Mouse (Mus musculus): Measurements from ENCODE around the gene Abhd12.

Gene Abhd12

GRCm38 (mm10) chr2:150847436-150847995 is 57.0 kb downstream of the Abhd12 start:
- no peak for DNase-seq

DNA sequence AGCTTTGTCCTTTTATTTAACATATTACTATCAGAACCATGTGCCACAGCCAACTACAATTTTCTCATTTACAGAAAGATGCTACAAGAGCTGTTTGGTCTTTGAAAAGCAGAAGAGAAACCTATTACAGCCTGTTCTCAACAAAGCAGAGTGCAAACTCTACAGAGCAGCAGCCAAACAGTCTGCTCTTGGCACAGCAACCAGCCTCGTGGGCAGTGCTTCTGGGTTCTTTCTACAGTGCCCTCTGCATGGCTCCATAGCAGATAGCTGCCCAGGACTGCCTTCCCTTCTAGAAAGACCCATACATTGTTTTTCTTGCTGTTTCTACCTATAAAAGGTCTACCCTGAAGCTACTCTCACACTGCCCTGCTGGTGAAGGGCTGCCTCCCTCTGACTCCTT is 59.7 kb downstream of the Abhd12 start:
- no peak for DNase-seq

DNA sequence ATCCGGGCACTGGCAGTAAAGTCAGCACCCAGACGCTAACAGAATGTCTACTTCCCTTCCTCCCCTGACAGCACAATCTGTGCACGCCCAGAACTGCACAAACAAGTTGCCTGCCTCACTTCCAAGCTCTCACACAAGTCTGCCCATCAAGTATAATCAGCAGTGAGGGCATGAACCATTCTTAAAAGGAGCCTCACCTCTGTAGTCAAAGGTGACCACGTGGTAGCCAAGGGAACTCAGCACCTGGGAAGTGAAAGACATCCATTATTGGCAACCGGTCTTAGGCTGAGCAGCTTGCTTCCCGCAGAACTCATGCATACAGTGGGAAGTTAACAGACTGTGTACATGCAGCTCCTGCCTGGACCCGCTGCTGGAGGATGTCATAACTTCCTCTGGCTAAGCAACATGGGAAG is 62.5 kb downstream of the Abhd12 start:
- DNase-seq, result no peak

GRCm38 (mm10) chr2:150841109-150841508 is 63.4 kb downstream of the Abhd12 start:
- no peak for DNase-seq

GRCm38 (mm10) chr2:150839686-150840471 is 64.7 kb downstream of the Abhd12 start:
- DNase-seq, result no peak

GRCm38 (mm10) chr2:150837781-150838180 is 66.8 kb downstream of the Abhd12 start:
- DNase-seq, result no peak

- DNase-seq, result no peak
Observed at GRCm38 (mm10) chr2:150836906-150837305, 67.6 kb downstream of the Abhd12 start.

GRCm38 (mm10) chr2:150835975-150836374 is 68.6 kb downstream of the Abhd12 start:
- DNase-seq, result no peak

DNA sequence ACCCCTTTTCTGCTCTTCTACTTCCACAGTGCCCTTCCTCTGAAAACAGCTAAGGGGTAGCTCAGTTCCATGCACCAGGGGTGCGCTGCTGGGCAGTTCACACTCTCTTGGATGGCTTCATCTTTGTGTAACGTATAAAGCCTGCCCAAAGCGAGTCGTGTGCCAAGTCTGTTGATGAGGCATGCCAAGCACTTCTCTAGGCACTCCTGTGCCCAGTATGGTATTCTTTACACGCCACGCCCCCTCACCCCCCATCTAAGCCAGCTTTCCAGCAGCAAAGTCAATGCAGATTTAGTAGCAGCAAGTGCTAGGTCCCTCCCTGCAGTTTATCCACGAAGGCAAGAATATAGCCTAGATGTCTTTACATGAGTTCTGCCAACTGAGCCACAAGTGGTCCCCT is 69.9 kb downstream of the Abhd12 start:
- no peak for DNase-seq

GRCm38 (mm10) chr2:150832029-150832428 is 72.5 kb downstream of the Abhd12 start:
- DNase-seq, result peak; percentile 78

- no peak for DNase-seq
Observed at GRCm38 (mm10) chr2:150830911-150831441, 73.6 kb downstream of the Abhd12 start.

GRCm38 (mm10) chr2:150830011-150830410 is 74.5 kb downstream of the Abhd12 start:
- no peak for DNase-seq

DNA sequence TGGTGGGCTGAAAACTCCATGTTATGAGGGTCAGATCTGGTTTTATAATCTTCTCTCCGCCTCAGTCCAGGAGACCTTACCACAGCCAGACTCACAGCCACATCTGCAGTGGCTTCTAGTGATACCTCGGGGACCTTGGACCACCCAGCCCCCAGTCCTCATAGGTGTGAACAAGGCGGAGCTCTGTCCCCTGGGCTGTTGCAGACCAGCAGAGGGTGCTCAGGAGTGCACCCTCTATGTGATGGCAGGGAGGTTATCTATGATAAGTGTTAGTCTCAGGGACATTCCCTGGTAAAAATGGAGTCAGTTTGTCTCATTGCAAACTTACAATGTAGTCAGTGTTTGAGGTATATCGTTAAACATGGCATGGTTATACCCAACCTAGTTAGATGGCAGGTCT is 75.9 kb downstream of the Abhd12 start:
- no peak for DNase-seq

- DNase-seq, result no peak
Observed at GRCm38 (mm10) chr2:150828164-150828563, 76.4 kb downstream of the Abhd12 start.

- no peak for DNase-seq
Observed at GRCm38 (mm10) chr2:150826426-150826825, 78.1 kb downstream of the Abhd12 start.

DNA sequence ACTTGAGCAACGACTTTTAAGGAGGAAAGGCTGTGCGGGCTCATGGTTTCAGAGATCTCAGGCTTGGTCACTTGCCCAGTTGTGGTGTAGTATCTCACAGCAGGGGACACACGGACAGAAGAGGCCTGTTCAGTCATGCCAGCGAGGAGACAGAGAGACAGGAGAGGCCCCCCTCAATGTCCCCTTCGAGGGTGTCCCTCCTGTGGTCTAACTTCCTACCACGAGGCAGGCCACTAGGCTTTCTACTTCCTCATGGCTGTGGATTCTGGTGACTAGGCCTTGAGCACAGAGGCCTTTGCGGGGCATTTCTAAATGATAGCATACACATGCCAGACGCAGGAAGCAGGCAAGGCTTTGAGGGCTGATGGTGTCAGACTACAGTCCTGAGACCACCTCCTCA is 81.6 kb downstream of the Abhd12 start:
- no peak for DNase-seq

DNA sequence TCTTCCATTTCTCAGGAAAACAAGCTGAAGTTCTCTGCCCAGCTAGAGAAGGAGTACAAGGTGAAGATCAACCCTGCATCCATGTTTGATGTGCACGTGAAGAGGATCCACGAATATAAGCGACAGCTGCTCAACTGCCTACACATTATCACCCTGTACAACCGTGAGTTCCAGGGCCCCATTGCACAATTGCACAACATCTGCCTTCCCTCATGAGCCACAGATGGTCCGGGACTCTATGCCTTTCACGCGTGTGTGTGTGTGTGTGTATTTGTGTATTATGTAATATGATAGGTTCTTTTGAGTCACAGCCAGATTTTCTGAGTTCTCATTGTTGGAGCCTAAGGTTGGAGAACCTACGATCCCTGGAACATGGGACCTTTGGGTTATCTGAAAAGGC is 83.8 kb downstream of the Abhd12 start:
- DNase-seq, result no peak

DNA sequence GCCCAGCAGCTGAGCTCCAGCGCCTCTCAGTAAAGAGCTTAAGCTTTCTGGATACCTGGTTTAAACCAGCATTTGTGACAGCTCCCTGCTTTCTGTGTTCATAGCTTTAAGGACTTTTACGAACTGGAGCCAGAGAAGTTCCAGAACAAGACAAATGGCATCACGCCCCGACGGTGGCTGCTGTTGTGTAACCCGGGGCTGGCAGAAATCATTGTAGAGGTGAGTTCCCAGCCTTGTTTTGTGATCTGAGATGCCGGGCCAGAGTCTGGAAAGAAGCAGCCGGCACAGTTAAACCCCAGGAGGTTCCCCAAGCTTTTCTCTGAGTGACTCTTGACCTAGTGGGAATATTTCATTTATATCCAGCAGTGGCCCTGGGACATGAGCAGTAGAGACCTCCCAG is 85.8 kb downstream of the Abhd12 start:
- DNase-seq, result no peak

DNA sequence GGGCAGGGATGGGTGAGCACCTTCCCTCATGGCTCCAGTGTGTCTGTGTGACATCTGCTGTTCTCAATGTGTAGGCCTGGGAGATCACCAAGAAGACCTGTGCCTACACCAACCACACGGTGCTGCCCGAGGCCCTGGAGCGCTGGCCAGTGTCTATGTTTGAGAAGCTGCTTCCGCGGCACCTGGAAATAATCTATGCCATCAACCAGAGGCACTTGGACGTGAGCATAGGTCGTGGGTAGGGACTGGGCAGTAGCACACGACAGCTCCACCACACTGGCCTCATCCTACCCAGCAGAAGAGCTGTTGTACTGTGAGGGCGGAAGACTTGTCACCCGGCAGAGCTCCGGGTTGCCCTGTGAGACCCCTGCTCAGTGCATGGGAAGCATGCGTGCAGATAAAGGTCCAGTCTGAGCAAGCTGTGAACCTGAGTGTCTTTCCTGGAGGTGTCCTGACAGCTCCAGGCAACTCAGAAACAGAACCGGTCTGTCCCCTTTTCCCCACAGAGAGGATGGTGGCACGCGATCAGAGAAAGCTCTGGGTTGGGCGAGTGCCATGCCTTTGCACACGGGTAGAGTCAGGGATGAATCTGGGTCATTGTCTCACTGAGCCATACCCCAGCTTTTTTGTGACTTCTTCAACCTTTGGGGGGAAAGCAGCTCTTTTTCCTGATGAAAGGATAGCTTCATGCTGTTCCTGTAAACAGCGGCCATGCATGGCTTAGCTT is 87.7 kb downstream of the Abhd12 start:
- DNase-seq, result peak; percentile 76

DNA sequence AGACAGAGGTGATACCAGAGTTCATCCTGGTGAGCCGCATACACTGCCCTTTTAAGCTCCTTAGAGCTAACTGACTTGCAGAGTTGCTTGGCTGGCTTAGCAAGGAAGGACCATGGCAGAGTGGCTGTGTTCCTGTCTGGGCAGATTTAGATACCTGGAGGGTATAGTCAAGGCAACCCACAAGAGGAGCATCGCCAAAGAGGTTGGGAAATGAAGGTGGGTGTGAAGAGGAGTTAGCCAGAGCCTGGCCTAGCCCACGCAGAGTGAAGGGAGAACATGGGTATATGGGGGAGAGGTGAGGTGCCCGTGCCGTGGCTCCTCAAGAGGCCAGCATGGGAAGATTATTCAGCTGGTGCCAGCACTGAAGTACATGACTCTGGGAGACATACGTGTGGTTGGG is 91.7 kb downstream of the Abhd12 start:
- no peak for DNase-seq

DNA sequence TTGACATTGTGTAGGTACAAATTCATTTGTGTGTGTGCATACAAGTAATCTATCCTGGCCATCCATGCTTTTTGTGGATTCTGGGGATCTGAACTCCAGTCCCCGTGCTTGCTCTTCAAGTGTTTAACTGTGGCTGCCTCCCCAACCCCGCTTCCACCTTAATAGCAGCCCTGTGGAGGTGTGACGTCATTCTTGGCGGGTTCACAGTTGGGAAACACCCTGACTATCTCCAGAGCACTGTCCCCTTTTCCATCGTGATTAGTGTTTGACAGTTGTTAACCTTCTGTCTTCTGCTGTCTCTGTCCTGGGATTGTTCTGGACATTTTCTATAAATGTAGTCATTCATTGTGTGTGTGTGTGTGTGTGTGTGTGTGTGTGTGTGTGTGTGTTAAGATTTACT is 93.9 kb downstream of the Abhd12 start:
- no peak for DNase-seq

DNA sequence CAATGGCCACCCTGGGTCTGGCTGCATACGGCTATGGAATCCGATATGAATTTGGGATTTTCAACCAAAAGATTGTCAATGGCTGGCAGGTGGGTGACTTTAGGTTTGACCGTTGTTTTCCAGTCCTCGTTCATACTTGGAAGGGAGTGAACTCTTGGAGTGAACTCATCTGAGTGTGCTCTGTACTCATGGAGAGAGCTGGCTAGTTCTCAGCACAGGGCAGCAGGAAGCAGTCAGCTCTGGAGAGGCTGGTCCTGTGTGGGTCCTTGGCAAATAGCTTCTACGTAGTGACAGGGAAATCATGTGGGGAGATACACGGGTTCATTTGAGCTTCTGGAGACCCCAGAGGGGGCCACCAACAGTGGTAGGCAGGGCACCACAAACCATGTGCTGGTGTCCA is 95.7 kb downstream of the Abhd12 start:
- DNase-seq, result no peak

DNA sequence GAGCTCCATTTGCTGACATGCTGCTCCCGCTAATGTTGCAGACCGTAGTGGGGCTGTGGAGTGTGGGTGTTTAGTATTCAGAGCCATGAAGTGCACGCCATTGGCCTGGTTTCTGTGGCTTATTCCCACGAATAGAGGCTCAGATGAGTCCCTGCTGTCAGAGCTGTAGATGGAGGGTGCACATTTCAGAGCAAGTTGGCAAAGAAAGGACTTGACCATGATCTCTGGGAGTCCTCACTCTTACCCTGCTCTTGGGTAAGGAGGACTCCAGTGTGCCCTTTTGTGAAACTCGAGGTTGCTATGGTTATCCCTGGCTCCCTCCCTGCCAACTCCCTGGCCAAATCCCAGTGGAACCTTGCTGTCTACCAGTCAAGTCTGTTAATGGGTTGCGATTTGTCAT is 96.2 kb downstream of the Abhd12 start:
- no peak for DNase-seq

GRCm38 (mm10) chr2:150803035-150803434 is 101.5 kb downstream of the Abhd12 start:
- DNase-seq, result no peak

Measured in cerebellum, adult 9-10 months (tissue).